Mouse (Mus musculus) forebrain, postnatal 0 days (tissue): ENCODE data around the gene Nfia. TPM values are rescaled to one million over a fixed set of nuclear protein-coding genes. Genes with fewer than 3 reads are reported as not detected.

Source experiments
- ATAC-seq: fragments of 200-750 bp; cut with Nextera tagmentation; 2 replicates; pipeline ENCODE4 v1.8.0; 2017; ENCODE audit warnings: mild to moderate bottlenecking, moderate library complexity
- DNase-seq: peaks from one replicate; pipeline ENCODE4 v3.0.0-alpha.2; 2015
- H3K27ac ChIP-seq: fragments of 300-500 bp; sonication (generic); 2 replicates; pipeline ENCODE4 v1.5.1; 2014; ENCODE audit warnings: low read depth, mild to moderate bottlenecking, antibody characterized with exemption, low read length, moderate library complexity, mixed read lengths
- H3K27me3 ChIP-seq: fragments of 300-500 bp; sonication (generic); 2 replicates; pipeline ENCODE4 v1.6.1; 2014; ENCODE audit warnings: mild to moderate bottlenecking, low read length, mixed read lengths; ENCODE audit not compliant: insufficient read depth
- H3K36me3 ChIP-seq: fragments of 300-500 bp; sonication (generic); 2 replicates; pipeline ENCODE4 v1.6.1; 2014; ENCODE audit warnings: mild to moderate bottlenecking, moderate library complexity; ENCODE audit not compliant: insufficient read depth
- H3K4me1 ChIP-seq: fragments of 300-500 bp; sonication (generic); 2 replicates; pipeline ENCODE4 v1.6.1; 2014; ENCODE audit warnings: antibody characterized with exemption; ENCODE audit not compliant: insufficient read depth
- H3K4me2 ChIP-seq: fragments of 300-500 bp; sonication (generic); 2 replicates; pipeline ENCODE4 v1.6.1; 2014; ENCODE audit warnings: low read depth, mild to moderate bottlenecking, moderate library complexity
- H3K4me3 ChIP-seq: fragments of 300-500 bp; sonication (generic); 2 replicates; pipeline ENCODE4 v1.5.1; 2014; ENCODE audit warnings: low read depth, low read length, mixed read lengths
- H3K9ac ChIP-seq: fragments of 300-500 bp; sonication (generic); 2 replicates; pipeline ENCODE4 v1.6.1; 2014; ENCODE audit warnings: mild to moderate bottlenecking
- H3K9me3 ChIP-seq: fragments of 300-500 bp; sonication (generic); 2 replicates; pipeline ENCODE4 v1.6.1; 2016; ENCODE audit warnings: low read length
- CTCF ChIP-seq: sonication (generic); IDR thresholded peaks from 2 replicates; pipeline ENCODE4 v1.5.1; 2016; ENCODE audit warnings: antibody characterized with exemption, control low read depth, low read depth
- WGBS: fragments of 180-500 bp; shearing (Covaris S2); extraction: QIAGEN DNeasy Blood & Tissue Kit; methylation state at CpG from one replicate; pipeline ENCODE4 v1.1.7; 2014; 5-methylcytosine and 5-hydroxymethylcytosine counted together
- polyA plus RNA-seq: library from polyadenylated mRNA; unstranded; fragments of >200 nt; fragmentation: Nextera tagmentation; extraction: Ambion mirVana; gene quantifications from 2 replicates; pipeline ENCODE4 v1.2.1, GENCODE M21; 2015
- total RNA-seq: library from RNA; depleted of rRNA; stranded (reverse); fragments of >200 nt; gene quantifications from 2 replicates; pipeline ENCODE4 v1.2.3, GENCODE M21; 2014

Nfia gene
- total and polyA plus RNA-seq, 2 experiments from 2014 or later, result 44.1 to 57.5 TPM

DNA sequence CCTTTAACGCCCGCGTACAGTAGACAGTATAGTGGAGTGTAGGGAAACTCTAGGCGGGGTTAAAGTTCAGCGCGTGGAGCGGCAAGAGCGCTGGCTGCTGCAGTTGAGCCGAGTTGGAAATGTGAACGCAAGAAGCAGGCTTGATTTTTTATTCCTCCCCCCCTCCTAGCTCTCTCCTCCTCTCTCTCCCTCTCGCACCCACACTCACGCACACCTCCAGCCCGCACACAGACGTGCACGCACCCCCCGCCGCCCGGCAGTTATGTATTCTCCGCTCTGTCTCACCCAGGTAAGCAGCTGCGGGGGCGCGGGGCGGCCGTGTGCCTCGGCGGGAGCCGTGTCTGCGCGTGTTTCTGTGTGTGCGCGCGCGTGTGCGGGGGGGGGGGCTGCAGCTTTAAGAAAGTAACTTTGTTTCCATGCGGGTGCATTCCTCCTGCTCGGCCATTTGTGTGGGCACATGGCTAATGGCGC is 5.2 kb downstream of the Nfia start, which contains the start of gene E130114P18Rik:
TSS of gene E130114P18Rik (minus strand) at position 373 of the 471 bp plus-strand sequence.
- ATAC-seq (peak; percentile 57), DNase-seq (peak; percentile 67)
- Histone ChIP-seq H3K9me3 (no peaks in the 10 kb centered on the region), H3K9ac (peak within 1 kb of the TSS; percentile 82), H3K36me3 (no peaks in the 10 kb centered on the region), H3K27me3 (no peaks in the 10 kb centered on the region; the same call in 1 of the 2 replicates), H3K4me2 (peak within 1 kb of the TSS; percentile 82), H3K27ac (peak within 1 kb of the TSS; percentile 87), H3K4me1 (0 out of 2 replicates have a peak, but pooled peaks cover 10% of the 10 kb centered on the region), H3K4me3 (peak within 1 kb of the TSS; percentile 78)
- TF ChIP-seq CTCF, result no peak
- under 1% methylated on average over 37 of the region's 37 CpGs for WGBS

DNA sequence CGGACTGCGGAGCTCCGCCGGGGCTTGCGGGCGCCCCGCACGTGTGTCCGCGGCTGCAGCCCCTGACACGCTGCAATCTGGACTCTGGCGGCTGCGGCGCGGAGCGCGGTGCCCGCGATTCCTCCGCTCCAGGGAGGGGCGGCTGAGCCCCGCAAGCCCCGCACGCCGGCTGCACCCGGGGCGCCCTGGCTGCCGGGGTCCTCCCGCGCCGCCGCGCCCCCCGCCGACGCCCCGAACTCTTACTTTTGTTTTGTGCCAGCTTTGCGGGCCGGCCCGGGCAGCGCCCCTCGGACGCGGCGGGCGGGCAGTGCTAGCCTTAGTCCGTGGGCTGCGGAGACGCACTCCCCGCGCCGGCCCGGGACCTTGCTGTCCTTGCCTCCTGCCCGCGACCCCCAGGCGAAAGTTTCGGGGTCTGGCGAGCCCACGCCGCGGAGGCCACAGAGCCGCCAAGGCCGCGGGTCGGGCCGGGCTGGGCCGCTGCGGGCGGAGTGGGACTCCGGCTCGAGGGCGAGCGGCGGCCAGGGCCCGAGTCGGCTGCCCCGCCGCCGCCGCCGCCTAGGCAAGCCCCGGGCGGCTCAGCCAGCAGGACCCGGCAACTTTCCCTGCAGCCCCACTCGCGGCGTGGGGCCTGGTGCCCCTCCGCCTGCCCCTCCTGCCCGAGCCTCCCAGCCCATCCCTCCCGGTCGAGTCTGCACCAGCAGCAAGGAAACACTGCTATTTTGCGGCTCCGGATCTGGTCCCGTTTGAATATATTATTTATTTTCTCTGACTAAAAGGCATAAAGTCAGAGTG is 5.9 kb downstream of the Nfia start:
- Histone ChIP-seq H3K4me1 (0 out of 2 replicates have a peak, but pooled peaks cover 10% of the 10 kb centered on the region), H3K4me2 (peak overlapping the region; percentile 82), H3K9me3 (no peaks in the 10 kb centered on the region), H3K9ac (peak overlapping the region; percentile 82), H3K27me3 (no peaks in the 10 kb centered on the region; the same call in 1 of the 2 replicates), H3K36me3 (no peaks in the 10 kb centered on the region), H3K27ac (peak overlapping the region; percentile 87), H3K4me3 (peak overlapping the region; percentile 78)
- no peak for DNase-seq
- no peak for TF ChIP-seq CTCF
- WGBS, result under 1% methylated on average over 86 of the region's 94 CpGs
- peak; percentile 23 for ATAC-seq

DNA sequence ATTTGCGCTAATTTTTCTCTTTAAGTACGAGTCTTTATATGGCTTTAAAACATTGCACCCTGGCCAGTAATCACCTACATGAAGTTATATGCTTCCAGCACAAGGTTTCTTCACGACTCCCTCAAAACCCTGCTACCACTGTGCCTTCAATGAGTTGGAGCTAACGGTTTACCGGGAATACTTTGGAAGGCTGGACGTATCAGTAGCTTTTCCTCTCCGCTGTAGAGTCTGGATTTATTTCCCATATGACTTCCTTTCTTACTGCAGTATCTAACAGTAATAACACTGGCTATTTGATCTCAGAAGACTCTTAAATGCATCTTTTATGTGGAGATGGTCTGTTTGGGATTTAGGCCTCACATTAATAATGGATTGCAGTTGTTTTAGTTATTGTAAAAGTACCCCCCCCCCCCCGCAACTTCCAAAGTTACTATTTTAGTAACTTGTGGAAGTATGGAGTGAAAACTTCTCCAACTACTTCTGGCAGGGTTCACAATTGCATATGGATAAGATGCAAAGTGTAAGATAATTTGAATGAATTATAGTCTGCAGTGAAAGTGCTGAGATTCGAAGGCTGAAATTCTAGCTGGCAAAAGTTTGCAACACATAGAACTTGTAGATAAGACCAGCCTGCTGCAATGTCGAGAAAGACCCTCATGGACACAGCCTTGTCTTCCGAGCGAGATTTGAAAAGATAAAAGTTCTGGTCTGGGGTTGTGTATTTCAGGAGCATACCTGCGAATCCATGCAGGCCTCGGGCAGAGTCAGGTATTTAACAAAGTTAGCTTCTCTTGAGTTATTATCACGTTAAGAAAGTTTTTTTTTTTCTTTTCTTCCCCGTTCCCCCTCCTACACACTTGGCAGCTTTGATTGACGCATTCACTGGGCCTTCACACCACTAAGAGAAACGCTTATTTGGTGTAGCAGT is 6.7 kb downstream of the Nfia start:
- TF ChIP-seq CTCF, result no peak
- Histone ChIP-seq H3K9ac (peak overlapping the region; percentile 82), H3K36me3 (no peaks in the 10 kb centered on the region), H3K4me2 (peak overlapping the region; percentile 82), H3K4me1 (0 out of 2 replicates have a peak, but pooled peaks cover 10% of the 10 kb centered on the region), H3K27me3 (no peaks in the 10 kb centered on the region; the same call in 1 of the 2 replicates), H3K27ac (peak overlapping the region; percentile 87), H3K4me3 (peak overlapping the region; percentile 78), H3K9me3 (no peaks in the 10 kb centered on the region)
- WGBS, result 12% methylated on average over 18 of the region's 18 CpGs
- DNase-seq (peak; percentile 67), ATAC-seq (no peak)

DNA sequence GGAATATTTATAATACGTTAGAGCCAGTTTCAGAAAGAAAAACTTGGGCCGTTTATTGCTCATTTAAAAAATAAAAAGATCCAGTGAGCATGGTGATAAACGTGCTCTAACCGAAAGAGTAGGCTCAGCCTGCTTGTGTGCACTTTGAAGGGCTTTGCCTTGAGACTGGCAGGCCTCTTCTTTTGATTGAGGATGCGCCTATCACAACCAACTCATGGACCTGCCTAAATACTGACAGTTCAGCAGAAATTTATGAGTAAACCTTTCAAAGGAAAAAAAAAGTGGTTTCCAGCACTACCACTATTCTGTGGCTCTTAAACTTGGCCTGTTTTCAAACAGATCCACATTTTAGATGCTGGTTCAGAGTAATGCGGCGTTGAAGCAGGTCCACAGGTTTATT is 7.5 kb downstream of the Nfia start:
- no peak for ATAC-seq
- Histone ChIP-seq H3K9me3 (no peaks in the 10 kb centered on the region), H3K9ac (peak overlapping the region; percentile 82), H3K4me2 (peak overlapping the region; percentile 82), H3K36me3 (no peaks in the 10 kb centered on the region), H3K4me3 (peak overlapping the region; percentile 78), H3K27ac (peak overlapping the region; percentile 73), H3K4me1 (0 out of 2 replicates have a peak, but pooled peaks cover 10% of the 10 kb centered on the region), H3K27me3 (no peaks in the 10 kb centered on the region; the same call in 1 of the 2 replicates)
- TF ChIP-seq CTCF, result no peak
- WGBS, result 29% methylated on average over 7 of the region's 7 CpGs
- DNase-seq, result no peak

DNA sequence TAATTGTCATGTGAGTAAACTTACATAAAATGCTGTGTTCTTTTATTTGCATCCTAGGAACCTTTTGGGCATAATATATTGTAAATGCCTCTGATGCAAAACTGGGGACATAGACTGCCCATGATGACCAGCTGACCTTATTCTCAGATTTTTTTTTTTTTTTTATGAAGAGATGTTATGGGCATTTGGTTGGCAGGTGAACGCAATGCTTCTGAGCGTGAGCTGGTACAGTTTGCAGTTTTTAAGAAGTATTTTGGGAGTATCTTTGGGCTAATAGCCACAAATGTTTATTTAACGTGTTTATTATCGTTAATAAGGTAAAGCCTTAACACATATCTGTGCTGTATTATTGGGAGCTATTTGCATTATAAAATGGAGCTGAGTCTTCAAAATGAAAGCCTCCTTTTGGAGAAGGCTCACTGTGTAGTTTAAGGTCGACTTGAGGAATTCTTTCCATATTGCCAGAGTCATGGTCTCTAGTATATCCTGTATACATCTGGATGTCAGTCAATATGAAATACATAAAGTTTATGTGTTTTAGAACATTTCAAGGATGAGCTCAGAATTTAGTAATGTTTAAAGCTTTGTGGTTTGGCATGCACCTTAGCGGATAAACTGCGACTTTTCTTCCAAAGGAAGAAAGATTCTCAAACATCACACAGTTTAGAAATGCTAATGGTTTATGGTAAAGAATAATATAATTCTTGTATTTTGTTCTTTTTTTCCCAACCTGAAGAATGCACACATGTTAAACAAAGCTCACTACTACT is 8.3 kb downstream of the Nfia start:
- peak overlapping the region; percentile 82; the same call in 1 of the 2 replicates for H3K9ac ChIP-seq
- H3K4me3 ChIP-seq, result peak overlapping the region; percentile 78; the same call in 1 of the 2 replicates
- H3K4me2 ChIP-seq, result peak overlapping the region; percentile 82
- ATAC-seq, result no peak
- H3K27ac ChIP-seq, result peak overlapping the region; percentile 16; the same call in 1 of the 2 replicates
- no peaks in the 10 kb centered on the region for H3K27me3 ChIP-seq
- DNase-seq, result peak; percentile 38
- 44% methylated on average over 7 of the region's 7 CpGs for WGBS
- H3K9me3 ChIP-seq, result no peaks in the 10 kb centered on the region
- H3K36me3 ChIP-seq, result no peaks in the 10 kb centered on the region
- no peak for TF ChIP-seq CTCF
- 0 out of 2 replicates have a peak, but pooled peaks cover 2% of the 10 kb centered on the region for H3K4me1 ChIP-seq

DNA sequence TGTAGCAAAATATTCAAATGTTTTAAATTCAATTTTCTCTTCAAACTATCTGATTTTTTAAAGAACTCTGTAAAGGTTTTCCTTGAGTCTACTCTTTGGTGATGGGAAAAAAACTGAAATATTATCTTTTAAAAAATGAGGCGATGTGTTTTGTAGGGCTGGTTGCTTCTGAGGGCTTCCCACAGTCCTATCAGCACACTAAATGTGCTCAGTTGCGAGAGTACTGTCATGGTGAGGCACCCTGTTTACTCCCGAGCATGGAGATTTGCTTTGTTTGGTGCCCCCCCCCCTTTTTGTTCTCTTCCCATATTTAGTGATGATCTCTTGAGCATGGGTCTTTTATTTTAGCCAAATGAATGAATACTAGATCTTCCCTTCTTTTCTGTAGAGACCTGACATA is 9.5 kb downstream of the Nfia start:
- Histone ChIP-seq H3K4me2 (peak overlapping the region; percentile 33), H3K27me3 (no peaks in the 10 kb centered on the region), H3K36me3 (no peaks in the 10 kb centered on the region), H3K9ac (0 out of 2 replicates have a peak overlapping the region, but pooled peaks have one; percentile 10), H3K4me3 (no peak overlapping the region), H3K27ac (peak overlapping the region; percentile 0; the same call in 1 of the 2 replicates), H3K4me1 (no peaks in the 10 kb centered on the region), H3K9me3 (no peaks in the 10 kb centered on the region)
- TF ChIP-seq CTCF, result no peak
- 64% methylated on average over 3 of the region's 3 CpGs for WGBS
- DNase-seq (peak; percentile 17), ATAC-seq (no peak)
